Mouse (Mus musculus): Measurements from ENCODE around the gene Gm13090. TPM values are rescaled to one million over a fixed set of nuclear protein-coding genes. Genes with fewer than 3 reads are reported as not detected.

Gene Gm13090
- total and polyA plus RNA-seq, 3 experiments, result not detected

GRCm38 (mm10) chr4:151073108-151073744 lies 16.1 kb upstream of the Gm13090 start:
- no peaks in the 10 kb centered on the region for H3K36me3 ChIP-seq (replicated peaks)
- H3K9me3 ChIP-seq (replicated peaks), result no peaks in the 10 kb centered on the region
- DNase-seq (ENCODE audit: low spot score) (peak; percentile 16), ATAC-seq (ENCODE audit: extremely low read depth, insufficient number of reproducible peaks, low FRiP score, poor library complexity, severe bottlenecking) (peak; percentile 28; the same call in 1 of the 2 replicates)
- H3K4me1 ChIP-seq (ENCODE audit: insufficient read depth, low read depth, low read length), result no peaks in the 10 kb centered on the region
- no peak overlapping the region for H3K4me3 ChIP-seq (ENCODE audit: low read depth, low read length)
- TF ChIP-seq GATA2 (IDR thresholded peaks at IDR 0.05; ENCODE audit: borderline replicate concordance, low read depth, low read length) (no peak), TAL1 (conservative IDR thresholded peaks at IDR 0.05; ENCODE audit: low read depth, low read length) (no peak), CTCF (IDR thresholded peaks at IDR 0.05; ENCODE audit: low read depth, low read length) (peak; percentile 47), GATA1 (IDR thresholded peaks at IDR 0.05; ENCODE audit: borderline replicate concordance, low read length) (no peak), POLR2AphosphoS5 (IDR thresholded peaks at IDR 0.05; ENCODE audit: insufficient replicate concordance, low read depth, low read length) (no peak)
- H3K27me3 ChIP-seq (ENCODE audit: insufficient read depth, low read length), result peaks cover 2% of the 10 kb centered on the region; the same call in 1 of the 2 replicates

GRCm38 (mm10) chr4:151074817-151075216 lies 14.6 kb upstream of the Gm13090 start:
- Histone ChIP-seq H3K9me3 (replicated peaks) (peaks cover 3% of the 10 kb centered on the region), H3K4me1 (ENCODE audit: insufficient read depth, low read depth, low read length) (no peaks in the 10 kb centered on the region), H3K27me3 (ENCODE audit: insufficient read depth, low read length) (peaks cover 2% of the 10 kb centered on the region; the same call in 1 of the 2 replicates), H3K4me3 (ENCODE audit: low read depth, low read length) (no peak overlapping the region), H3K36me3 (replicated peaks) (no peaks in the 10 kb centered on the region)
- ATAC-seq (ENCODE audit: extremely low read depth, insufficient number of reproducible peaks, low FRiP score, poor library complexity, severe bottlenecking) (no peak), DNase-seq (ENCODE audit: low spot score) (no peak)
- TF ChIP-seq CTCF (IDR thresholded peaks at IDR 0.05; ENCODE audit: low read depth, low read length) (no peak), GATA2 (IDR thresholded peaks at IDR 0.05; ENCODE audit: borderline replicate concordance, low read depth, low read length) (no peak), GATA1 (IDR thresholded peaks at IDR 0.05; ENCODE audit: borderline replicate concordance, low read length) (no peak), POLR2AphosphoS5 (IDR thresholded peaks at IDR 0.05; ENCODE audit: insufficient replicate concordance, low read depth, low read length) (no peak), TAL1 (conservative IDR thresholded peaks at IDR 0.05; ENCODE audit: low read depth, low read length) (no peak)

- H3K27me3 ChIP-seq (ENCODE audit: insufficient read depth, low read length), result no peaks in the 10 kb centered on the region
- no peaks in the 10 kb centered on the region for H3K4me1 ChIP-seq (ENCODE audit: insufficient read depth, low read depth, low read length)
- H3K4me3 ChIP-seq (ENCODE audit: low read depth, low read length), result no peak overlapping the region
- no peak for DNase-seq (ENCODE audit: low spot score)
- ATAC-seq (ENCODE audit: extremely low read depth, insufficient number of reproducible peaks, low FRiP score, poor library complexity, severe bottlenecking), result no peak
- TF ChIP-seq CTCF (IDR thresholded peaks at IDR 0.05; ENCODE audit: low read depth, low read length) (no peak), GATA1 (IDR thresholded peaks at IDR 0.05; ENCODE audit: borderline replicate concordance, low read length) (no peak), POLR2AphosphoS5 (IDR thresholded peaks at IDR 0.05; ENCODE audit: insufficient replicate concordance, low read depth, low read length) (no peak), GATA2 (IDR thresholded peaks at IDR 0.05; ENCODE audit: borderline replicate concordance, low read depth, low read length) (no peak), TAL1 (conservative IDR thresholded peaks at IDR 0.05; ENCODE audit: low read depth, low read length) (no peak)
- H3K36me3 ChIP-seq (replicated peaks), result no peaks in the 10 kb centered on the region
- H3K9me3 ChIP-seq (replicated peaks), result peaks cover 31% of the 10 kb centered on the region
These were observed 8.0 kb upstream of the Gm13090 start for GRCm38 (mm10) chr4:151081355-151081754.

- H3K36me3 ChIP-seq (replicated peaks), result no peaks in the 10 kb centered on the region
- no peaks in the 10 kb centered on the region for H3K27me3 ChIP-seq (ENCODE audit: insufficient read depth, low read length)
- H3K4me3 ChIP-seq (ENCODE audit: low read depth, low read length), result no peak overlapping the region
- no peaks in the 10 kb centered on the region for H3K4me1 ChIP-seq (ENCODE audit: insufficient read depth, low read depth, low read length)
- H3K9me3 ChIP-seq (replicated peaks), result peaks cover 34% of the 10 kb centered on the region
- DNase-seq (ENCODE audit: low spot score) (no peak), ATAC-seq (ENCODE audit: extremely low read depth, insufficient number of reproducible peaks, low FRiP score, poor library complexity, severe bottlenecking) (no peak)
- TF ChIP-seq GATA2 (IDR thresholded peaks at IDR 0.05; ENCODE audit: borderline replicate concordance, low read depth, low read length) (no peak), CTCF (IDR thresholded peaks at IDR 0.05; ENCODE audit: low read depth, low read length) (no peak)
These were observed 7.4 kb upstream of the Gm13090 start for GRCm38 (mm10) chr4:151081977-151082376.

GRCm38 (mm10) chr4:151083027-151083426 lies 6.3 kb upstream of the Gm13090 start:
- H3K27me3 ChIP-seq (ENCODE audit: insufficient read depth, low read length), result no peaks in the 10 kb centered on the region
- ATAC-seq (ENCODE audit: extremely low read depth, insufficient number of reproducible peaks, low FRiP score, poor library complexity, severe bottlenecking) (no peak), DNase-seq (ENCODE audit: low spot score) (no peak)
- no peaks in the 10 kb centered on the region for H3K36me3 ChIP-seq (replicated peaks)
- H3K4me1 ChIP-seq (ENCODE audit: insufficient read depth, low read depth, low read length), result no peaks in the 10 kb centered on the region
- H3K9me3 ChIP-seq (replicated peaks), result peaks cover 36% of the 10 kb centered on the region
- TF ChIP-seq GATA2 (IDR thresholded peaks at IDR 0.05; ENCODE audit: borderline replicate concordance, low read depth, low read length), result no peak
- no peak for TF ChIP-seq CTCF (IDR thresholded peaks at IDR 0.05; ENCODE audit: low read depth, low read length)
- TF ChIP-seq TAL1 (conservative IDR thresholded peaks at IDR 0.05; ENCODE audit: low read depth, low read length), result no peak
- TF ChIP-seq GATA1 (IDR thresholded peaks at IDR 0.05; ENCODE audit: borderline replicate concordance, low read length), result no peak
- TF ChIP-seq POLR2AphosphoS5 (IDR thresholded peaks at IDR 0.05; ENCODE audit: insufficient replicate concordance, low read depth, low read length), result no peak
- no peak overlapping the region for H3K4me3 ChIP-seq (ENCODE audit: low read depth, low read length)

- no peaks in the 10 kb centered on the region for H3K4me1 ChIP-seq (ENCODE audit: insufficient read depth, low read depth, low read length)
These were observed 2.0 kb upstream of the Gm13090 start for GRCm38 (mm10) chr4:151087358-151087757.

More at GRCm38 (mm10) chr4:151087358-151087757, 2.0 kb upstream of the Gm13090 start:
- peaks cover 58% of the 10 kb centered on the region for H3K9me3 ChIP-seq (replicated peaks)
- no peak overlapping the region for H3K4me3 ChIP-seq (ENCODE audit: low read depth, low read length)
- no peak for ATAC-seq (ENCODE audit: extremely low read depth, insufficient number of reproducible peaks, low FRiP score, poor library complexity, severe bottlenecking)
- TF ChIP-seq GATA2 (IDR thresholded peaks at IDR 0.05; ENCODE audit: borderline replicate concordance, low read depth, low read length), result no peak
- no peak for TF ChIP-seq GATA1 (IDR thresholded peaks at IDR 0.05; ENCODE audit: borderline replicate concordance, low read length)
- no peak for TF ChIP-seq CTCF (IDR thresholded peaks at IDR 0.05; ENCODE audit: low read depth, low read length)
- no peak for TF ChIP-seq TAL1 (conservative IDR thresholded peaks at IDR 0.05; ENCODE audit: low read depth, low read length)
- TF ChIP-seq POLR2AphosphoS5 (IDR thresholded peaks at IDR 0.05; ENCODE audit: insufficient replicate concordance, low read depth, low read length), result no peak
- no peaks in the 10 kb centered on the region for H3K36me3 ChIP-seq (replicated peaks)
- DNase-seq (ENCODE audit: low spot score), result no peak
- H3K27me3 ChIP-seq (ENCODE audit: insufficient read depth, low read length), result no peaks in the 10 kb centered on the region

Data from G1E (cell line).